Mouse (Mus musculus): ENCODE measurements around the gene Cdk2ap2. TPM values are rescaled to one million over a fixed set of nuclear protein-coding genes. Genes with fewer than 3 reads are reported as not detected.
"Not testable (repeated sequence)": the region's sequence is repeated elsewhere in the genome, so short reads cannot be mapped to it uniquely, and the experiment has no call there.

Cdk2ap2 gene
- total and polyA plus RNA-seq, 2 experiments, result 33.9 to 198 TPM

DNA sequence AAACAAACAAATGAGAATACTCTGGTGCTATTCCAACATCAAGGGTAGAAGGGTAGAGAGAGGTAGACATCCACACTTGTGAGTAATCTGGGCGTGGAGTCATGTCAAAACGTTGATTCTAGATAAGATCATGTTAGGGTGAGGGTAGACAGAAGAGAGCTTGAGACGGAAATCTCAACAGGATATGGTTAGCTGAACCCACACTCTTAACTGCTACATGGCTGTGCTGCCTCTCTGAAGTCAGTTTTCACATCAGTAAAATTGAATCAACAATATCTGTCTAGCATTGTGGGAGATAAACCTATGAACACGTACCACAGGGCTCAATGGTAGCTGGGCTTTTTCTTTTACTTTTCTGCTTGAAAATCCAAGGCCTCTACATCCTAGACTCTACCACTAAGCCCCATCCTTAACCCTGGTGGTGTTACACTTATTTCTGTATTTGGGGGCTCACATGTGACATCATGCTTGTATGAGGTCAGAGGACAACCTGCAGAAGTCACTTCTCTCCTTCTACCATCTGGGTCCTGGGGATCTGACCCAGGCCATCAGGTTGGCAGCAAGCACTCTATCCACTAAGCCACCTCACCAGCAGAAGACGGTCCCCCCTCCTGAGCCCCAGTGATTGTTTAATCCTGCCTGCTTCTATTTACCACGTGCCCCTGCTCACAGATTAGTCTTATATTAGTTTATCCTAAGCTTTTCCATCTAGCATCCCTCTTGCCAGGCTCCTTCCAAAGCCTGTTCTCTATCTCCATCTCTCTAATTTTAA, 22.9 kb downstream of the Cdk2ap2 start:
- DNase-seq (ENCODE audit: extremely low read depth, low read depth, low spot score), result no peak
- no peak for TF ChIP-seq POLR2A (IDR thresholded peaks at IDR 0.05; ENCODE audit: extremely low read depth, insufficient read depth, low read length)
- TF ChIP-seq CTCF (IDR thresholded peaks at IDR 0.05; ENCODE audit: low read depth, low read length), result no peak
- Histone ChIP-seq H3K9ac (ENCODE audit: low read depth, low read length) (no peak overlapping the region), H3K27ac (replicated peaks; ENCODE audit: insufficient read depth, low read depth, low read length) (no peak overlapping the region), H3K27me3 (ENCODE audit: control insufficient read depth, insufficient read depth, low read length) (no peaks in the 10 kb centered on the region), H3K4me3 (ENCODE audit: insufficient read depth, low read depth, low read length) (no peak overlapping the region), H3K36me3 (ENCODE audit: control insufficient read depth, insufficient read depth, low read length) (peaks cover 2% of the 10 kb centered on the region; the same call in 1 of the 2 replicates), H3K79me2 (ENCODE audit: control insufficient read depth, insufficient read depth, low read length) (no peaks in the 10 kb centered on the region; the same call in 1 of the 2 replicates), H3K4me1 (ENCODE audit: control insufficient read depth, insufficient read depth, low read length) (peaks cover 5% of the 10 kb centered on the region; the same call in 1 of the 2 replicates)
- 91% methylated on average over 6 of the region's 6 CpGs for WGBS

GRCm38 (mm10) chr19:4120496-4120895, 23.5 kb downstream of the Cdk2ap2 start:
- no peak overlapping the region for H3K27ac ChIP-seq (replicated peaks; ENCODE audit: insufficient read depth, low read depth, low read length)

GRCm38 (mm10) chr19:4121097-4121805, 24.3 kb downstream of the Cdk2ap2 start:
- peak; percentile 95 for DNase-seq (ENCODE audit: extremely low read depth, low read depth, low spot score)
- peaks cover 4% of the 10 kb centered on the region; the same call in 1 of the 2 replicates for H3K79me2 ChIP-seq (ENCODE audit: control insufficient read depth, insufficient read depth, low read length)
- no peaks in the 10 kb centered on the region; the same call in 1 of the 2 replicates for H3K36me3 ChIP-seq (ENCODE audit: control insufficient read depth, insufficient read depth, low read length)
- H3K27me3 ChIP-seq (ENCODE audit: control insufficient read depth, insufficient read depth, low read length), result no peaks in the 10 kb centered on the region
- WGBS, result 2% methylated on average over 38 of the region's 38 CpGs
- H3K4me1 ChIP-seq (ENCODE audit: control insufficient read depth, insufficient read depth, low read length), result peaks cover 6% of the 10 kb centered on the region; the same call in 1 of the 2 replicates
- TF ChIP-seq POLR2A (IDR thresholded peaks at IDR 0.05; ENCODE audit: extremely low read depth, insufficient read depth, low read length) (0 out of 2 replicates have a peak, but pooled peaks have one; percentile 48), CTCF (IDR thresholded peaks at IDR 0.05; ENCODE audit: low read depth, low read length) (no peak)
- peak overlapping the region; percentile 51 for H3K4me3 ChIP-seq (ENCODE audit: insufficient read depth, low read depth, low read length)
- H3K27ac ChIP-seq (replicated peaks; ENCODE audit: insufficient read depth, low read depth, low read length), result peak overlapping the region; percentile 66
- peak overlapping the region; percentile 50 for H3K9ac ChIP-seq (ENCODE audit: low read depth, low read length)

More at GRCm38 (mm10) chr19:4120496-4120895, 23.5 kb downstream of the Cdk2ap2 start:
- no peaks in the 10 kb centered on the region; the same call in 1 of the 2 replicates for H3K36me3 ChIP-seq (ENCODE audit: control insufficient read depth, insufficient read depth, low read length)
- TF ChIP-seq CTCF (IDR thresholded peaks at IDR 0.05; ENCODE audit: low read depth, low read length), result no peak
- no peak for TF ChIP-seq POLR2A (IDR thresholded peaks at IDR 0.05; ENCODE audit: extremely low read depth, insufficient read depth, low read length)
- WGBS, result 97% methylated on average over 2 of the region's 2 CpGs
- H3K79me2 ChIP-seq (ENCODE audit: control insufficient read depth, insufficient read depth, low read length), result no peaks in the 10 kb centered on the region; the same call in 1 of the 2 replicates
- H3K4me3 ChIP-seq (ENCODE audit: insufficient read depth, low read depth, low read length), result no peak overlapping the region
- H3K27me3 ChIP-seq (ENCODE audit: control insufficient read depth, insufficient read depth, low read length), result no peaks in the 10 kb centered on the region
- peaks cover 6% of the 10 kb centered on the region; the same call in 1 of the 2 replicates for H3K4me1 ChIP-seq (ENCODE audit: control insufficient read depth, insufficient read depth, low read length)
- DNase-seq (ENCODE audit: extremely low read depth, low read depth, low spot score), result no peak
- no peak overlapping the region for H3K9ac ChIP-seq (ENCODE audit: low read depth, low read length)

DNA sequence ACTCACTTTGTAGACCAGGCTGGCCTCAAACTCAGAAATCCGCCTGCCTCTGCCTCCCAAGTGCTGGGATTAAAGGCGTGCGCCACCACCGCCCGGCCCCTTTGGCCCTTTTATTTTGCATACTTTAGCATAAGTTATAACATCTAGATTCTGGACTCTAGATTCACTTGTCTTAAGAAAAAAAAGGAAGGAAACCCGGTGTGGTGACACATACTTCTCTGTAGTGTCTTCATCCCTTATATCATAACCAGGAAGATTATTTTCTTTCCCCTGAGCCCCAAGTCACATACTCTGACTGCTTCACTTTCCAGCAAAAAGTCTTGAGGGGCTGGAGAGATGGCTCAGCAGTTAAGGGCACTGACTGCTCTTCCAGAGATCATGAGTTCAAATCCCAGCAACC, 24.9 kb downstream of the Cdk2ap2 start:
- not testable (repeated sequence) for H3K36me3 ChIP-seq (ENCODE audit: control insufficient read depth, insufficient read depth, low read length); H3K27me3 ChIP-seq (ENCODE audit: control insufficient read depth, insufficient read depth, low read length); H3K9ac ChIP-seq (ENCODE audit: low read depth, low read length); H3K4me3 ChIP-seq (ENCODE audit: insufficient read depth, low read depth, low read length); DNase-seq (ENCODE audit: extremely low read depth, low read depth, low spot score); H3K79me2 ChIP-seq (ENCODE audit: control insufficient read depth, insufficient read depth, low read length); H3K4me1 ChIP-seq (ENCODE audit: control insufficient read depth, insufficient read depth, low read length)
- WGBS, result 62% methylated on average over 6 of the region's 6 CpGs
- peak overlapping the region; percentile 7; the same call in 1 of the 2 replicates for H3K27ac ChIP-seq (replicated peaks; ENCODE audit: insufficient read depth, low read depth, low read length)

- Histone ChIP-seq H3K36me3 (ENCODE audit: control insufficient read depth, insufficient read depth, low read length) (no peaks in the 10 kb centered on the region; the same call in 1 of the 2 replicates), H3K4me1 (ENCODE audit: control insufficient read depth, insufficient read depth, low read length) (peaks cover 10% of the 10 kb centered on the region), H3K9ac (ENCODE audit: low read depth, low read length) (no peak overlapping the region), H3K27me3 (ENCODE audit: control insufficient read depth, insufficient read depth, low read length) (no peaks in the 10 kb centered on the region), H3K27ac (replicated peaks; ENCODE audit: insufficient read depth, low read depth, low read length) (no peak overlapping the region), H3K79me2 (ENCODE audit: control insufficient read depth, insufficient read depth, low read length) (peaks cover 8% of the 10 kb centered on the region; the same call in 1 of the 2 replicates), H3K4me3 (ENCODE audit: insufficient read depth, low read depth, low read length) (no peak overlapping the region)
- 83% methylated on average over 7 of the region's 7 CpGs for WGBS
- no peak for DNase-seq (ENCODE audit: extremely low read depth, low read depth, low spot score)
- TF ChIP-seq CTCF (IDR thresholded peaks at IDR 0.05; ENCODE audit: low read depth, low read length) (no peak), POLR2A (IDR thresholded peaks at IDR 0.05; ENCODE audit: extremely low read depth, insufficient read depth, low read length) (no peak)
Observed at GRCm38 (mm10) chr19:4122411-4123370, 25.7 kb downstream of the Cdk2ap2 start.
